Mouse (Mus musculus): Measurements from ENCODE around the gene Olfr92. TPM values are rescaled to one million over a fixed set of nuclear protein-coding genes. Genes with fewer than 3 reads are reported as not detected.

Gene Olfr92
- polyA plus RNA-seq, 1 experiment from 2014 or later: not detected

DNA sequence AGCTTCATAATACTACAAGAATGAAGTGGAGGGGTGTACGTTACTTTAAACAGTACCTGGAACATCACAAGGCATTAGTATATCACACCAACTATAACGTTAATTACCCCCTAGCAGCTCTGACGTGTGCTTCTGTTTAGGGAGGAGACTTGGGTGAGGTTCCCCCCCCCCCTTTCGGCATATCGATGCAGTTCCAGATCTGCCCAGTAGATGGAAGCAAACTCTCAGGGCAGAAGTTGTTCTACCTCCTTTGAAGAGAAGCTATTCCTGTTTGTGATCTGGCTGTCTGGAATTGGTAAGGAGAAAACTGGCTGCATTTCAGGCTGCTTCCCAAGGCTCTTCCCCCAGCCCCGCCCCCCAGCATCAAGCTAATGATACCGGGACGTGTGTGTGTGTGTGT lies 36.6 kb downstream of the Olfr92 start:
- Histone ChIP-seq H3K9ac (ENCODE audit: low read length) (no peak overlapping the region), H3K27ac (ENCODE audit: low read depth, low read length) (no peak overlapping the region), H3K27me3 (replicated peaks; ENCODE audit: control insufficient read depth, insufficient read depth, low read length) (no peaks in the 10 kb centered on the region), H3K4me1 (ENCODE audit: control insufficient read depth, insufficient read depth, low read length) (peaks cover 9% of the 10 kb centered on the region), H3K9me3 (replicated peaks; ENCODE audit: control insufficient read depth, low read length) (no peaks in the 10 kb centered on the region), H3K4me3 (ENCODE audit: low read depth, low read length) (no peak overlapping the region), H3K36me3 (ENCODE audit: control insufficient read depth, insufficient read depth, low read length) (no peaks in the 10 kb centered on the region), H3K4me2 (ENCODE audit: low read length) (no peak overlapping the region)
- 6% methylated on average over 8 of the region's 8 CpGs for WGBS
- peak; percentile 60 for ATAC-seq
- peak; percentile 89 for DNase-seq (ENCODE audit: low spot score)

DNA sequence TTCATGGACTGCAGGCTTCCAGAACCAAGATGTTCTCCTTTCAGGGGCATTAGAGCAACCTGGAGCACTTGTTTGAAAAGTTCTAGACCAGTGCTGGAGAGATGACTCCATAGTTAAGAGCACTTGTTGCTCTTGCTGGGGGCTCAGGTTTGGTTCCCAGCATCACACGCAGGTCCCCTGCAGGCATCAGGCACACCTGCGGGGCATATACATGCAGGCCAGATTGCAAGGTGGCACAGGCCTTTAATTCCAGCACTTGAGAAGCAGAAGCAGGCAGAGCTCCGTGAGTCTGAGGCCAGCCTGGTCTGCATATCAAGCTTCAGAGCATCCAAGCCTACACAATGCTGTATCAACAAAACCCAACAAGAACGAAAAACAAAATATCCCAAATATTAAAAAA lies 38.2 kb downstream of the Olfr92 start:
- Histone ChIP-seq H3K4me2 (ENCODE audit: low read length) (no peak overlapping the region), H3K9me3 (replicated peaks; ENCODE audit: control insufficient read depth, low read length) (no peaks in the 10 kb centered on the region), H3K27me3 (replicated peaks; ENCODE audit: control insufficient read depth, insufficient read depth, low read length) (no peaks in the 10 kb centered on the region), H3K27ac (ENCODE audit: low read depth, low read length) (no peak overlapping the region), H3K36me3 (ENCODE audit: control insufficient read depth, insufficient read depth, low read length) (peaks cover 3% of the 10 kb centered on the region; the same call in 1 of the 2 replicates), H3K4me3 (ENCODE audit: low read depth, low read length) (no peak overlapping the region), H3K4me1 (ENCODE audit: control insufficient read depth, insufficient read depth, low read length) (peaks cover 9% of the 10 kb centered on the region), H3K9ac (ENCODE audit: low read length) (no peak overlapping the region)
- DNase-seq (ENCODE audit: low spot score): no peak
- 94% methylated on average over 4 of the region's 4 CpGs for WGBS
- no peak for ATAC-seq

DNA sequence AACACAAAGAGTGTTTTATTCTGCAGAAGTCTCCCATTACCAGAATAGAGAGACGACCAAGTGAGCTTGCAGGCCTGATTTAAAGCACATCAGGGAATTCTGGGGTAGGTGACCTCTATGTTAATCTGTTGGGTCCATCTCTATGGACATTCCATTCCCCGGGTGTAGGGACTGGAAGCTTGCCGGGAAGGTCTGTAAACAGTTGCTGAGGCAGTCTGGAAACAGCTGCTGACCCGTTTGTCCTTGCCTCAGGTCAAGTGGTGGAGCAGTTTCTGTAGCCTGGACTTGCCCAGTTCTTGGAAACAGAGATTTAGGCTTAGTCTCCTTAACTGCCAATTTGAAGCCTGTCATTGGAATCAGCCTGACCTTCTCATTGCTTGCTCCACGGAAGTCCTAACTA lies 39.8 kb downstream of the Olfr92 start:
- no peak for ATAC-seq
- H3K9me3 ChIP-seq (replicated peaks; ENCODE audit: control insufficient read depth, low read length): no peaks in the 10 kb centered on the region
- H3K4me1 ChIP-seq (ENCODE audit: control insufficient read depth, insufficient read depth, low read length): peaks cover 9% of the 10 kb centered on the region
- DNase-seq (ENCODE audit: low spot score): no peak
- peaks cover 16% of the 10 kb centered on the region for H3K36me3 ChIP-seq (ENCODE audit: control insufficient read depth, insufficient read depth, low read length)
- H3K4me3 ChIP-seq (ENCODE audit: low read depth, low read length): no peak overlapping the region
- H3K27ac ChIP-seq (ENCODE audit: low read depth, low read length): no peak overlapping the region
- WGBS: 17% methylated on average over 5 of the region's 5 CpGs
- no peak overlapping the region for H3K9ac ChIP-seq (ENCODE audit: low read length)
- H3K4me2 ChIP-seq (ENCODE audit: low read length): no peak overlapping the region
- H3K27me3 ChIP-seq (replicated peaks; ENCODE audit: control insufficient read depth, insufficient read depth, low read length): no peaks in the 10 kb centered on the region

DNA sequence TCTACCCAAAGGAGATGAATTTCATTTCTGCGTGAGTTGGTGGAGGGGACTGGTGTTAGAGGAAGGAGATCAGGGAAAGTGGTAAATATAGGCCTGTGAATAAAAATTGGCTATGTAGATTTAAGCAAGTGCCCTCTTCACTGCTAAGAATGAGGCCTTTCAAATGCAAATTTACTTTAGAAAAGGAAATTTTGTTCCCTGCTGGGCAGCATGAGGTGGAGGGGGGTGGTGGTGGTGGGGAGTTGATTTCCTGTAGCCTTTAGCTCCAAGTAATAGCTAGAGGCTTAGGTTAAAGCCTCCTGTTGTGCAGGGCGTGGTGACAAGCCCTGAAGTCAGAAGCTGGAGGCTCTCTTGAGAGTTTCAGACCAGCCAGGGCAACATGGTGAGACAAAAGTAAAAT lies 40.9 kb downstream of the Olfr92 start:
- peak; percentile 66 for DNase-seq (ENCODE audit: low spot score)
- Histone ChIP-seq H3K9me3 (replicated peaks; ENCODE audit: control insufficient read depth, low read length) (no peaks in the 10 kb centered on the region), H3K27ac (ENCODE audit: low read depth, low read length) (peak overlapping the region; percentile 53; the same call in 1 of the 2 replicates), H3K4me2 (ENCODE audit: low read length) (peak overlapping the region; percentile 20; the same call in 1 of the 2 replicates), H3K36me3 (ENCODE audit: control insufficient read depth, insufficient read depth, low read length) (peaks cover 27% of the 10 kb centered on the region), H3K9ac (ENCODE audit: low read length) (no peak overlapping the region), H3K4me3 (ENCODE audit: low read depth, low read length) (no peak overlapping the region), H3K4me1 (ENCODE audit: control insufficient read depth, insufficient read depth, low read length) (peaks cover 9% of the 10 kb centered on the region), H3K27me3 (replicated peaks; ENCODE audit: control insufficient read depth, insufficient read depth, low read length) (no peaks in the 10 kb centered on the region)
- peak; percentile 54 for ATAC-seq
- 3% methylated on average over 2 of the region's 2 CpGs for WGBS

DNA sequence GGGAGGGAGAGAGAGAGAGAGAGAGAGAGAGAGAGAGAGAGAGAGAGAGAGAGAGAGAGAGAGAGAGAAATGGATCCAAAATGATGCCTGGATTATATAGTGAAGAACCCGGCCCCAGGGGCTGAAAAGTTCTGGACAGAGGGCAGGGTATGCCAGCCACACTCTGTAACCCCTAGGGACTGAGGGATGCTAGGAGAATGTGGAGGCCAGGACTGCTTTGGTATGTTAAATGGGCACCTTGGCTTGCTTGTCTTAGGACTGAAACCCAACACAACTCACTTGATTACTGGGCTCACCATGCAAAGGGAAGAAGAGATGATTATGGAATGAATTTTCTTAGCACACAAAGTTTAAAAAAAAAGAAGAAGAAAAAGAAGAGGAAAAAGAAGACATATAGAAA lies 41.7 kb downstream of the Olfr92 start:
- no peak for ATAC-seq
- WGBS: 27% methylated on average over 1 of the region's 1 CpGs

DNA sequence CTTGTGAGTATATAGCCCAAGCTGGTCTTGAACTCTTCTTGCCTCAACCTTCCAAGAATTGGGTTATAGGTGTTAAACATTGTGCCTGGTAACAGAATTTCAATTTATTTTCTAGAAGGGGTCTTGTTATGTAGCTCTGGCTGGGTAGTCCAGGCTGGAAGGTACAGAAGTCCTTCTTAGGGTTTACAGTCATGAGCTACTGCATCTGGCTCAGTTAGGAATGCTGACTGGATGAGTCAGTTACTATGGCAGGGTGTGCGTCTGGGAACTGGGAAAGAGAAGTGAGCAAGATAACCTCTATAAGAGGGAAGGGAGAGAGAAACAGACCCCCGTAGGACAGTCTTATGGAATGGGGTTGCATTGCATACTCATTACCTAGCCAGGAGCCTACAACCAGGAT lies 44.1 kb downstream of the Olfr92 start:
- H3K9ac ChIP-seq (ENCODE audit: low read length): no peak overlapping the region
- H3K4me1 ChIP-seq (ENCODE audit: control insufficient read depth, insufficient read depth, low read length): peaks cover 9% of the 10 kb centered on the region
- H3K4me2 ChIP-seq (ENCODE audit: low read length): no peak overlapping the region
- H3K9me3 ChIP-seq (replicated peaks; ENCODE audit: control insufficient read depth, low read length): no peaks in the 10 kb centered on the region
- no peak overlapping the region for H3K27ac ChIP-seq (ENCODE audit: low read depth, low read length)
- ATAC-seq (no peak), DNase-seq (ENCODE audit: low spot score) (no peak)
- no peaks in the 10 kb centered on the region for H3K27me3 ChIP-seq (replicated peaks; ENCODE audit: control insufficient read depth, insufficient read depth, low read length)
- peaks cover 56% of the 10 kb centered on the region for H3K36me3 ChIP-seq (ENCODE audit: control insufficient read depth, insufficient read depth, low read length)
- H3K4me3 ChIP-seq (ENCODE audit: low read depth, low read length): no peak overlapping the region
- 90% methylated on average over 2 of the region's 2 CpGs for WGBS

More for the DNA sequence above, 41.7 kb downstream of the Olfr92 start:
- H3K27me3 ChIP-seq (replicated peaks; ENCODE audit: control insufficient read depth, insufficient read depth, low read length): no peaks in the 10 kb centered on the region
- H3K27ac ChIP-seq (ENCODE audit: low read depth, low read length): no peak overlapping the region
- no peaks in the 10 kb centered on the region for H3K9me3 ChIP-seq (replicated peaks; ENCODE audit: control insufficient read depth, low read length)
- H3K9ac ChIP-seq (ENCODE audit: low read length): no peak overlapping the region
- no peak overlapping the region for H3K4me2 ChIP-seq (ENCODE audit: low read length)
- no peak for DNase-seq (ENCODE audit: low spot score)
- H3K4me1 ChIP-seq (ENCODE audit: control insufficient read depth, insufficient read depth, low read length): peaks cover 9% of the 10 kb centered on the region
- peaks cover 34% of the 10 kb centered on the region for H3K36me3 ChIP-seq (ENCODE audit: control insufficient read depth, insufficient read depth, low read length)
- no peak overlapping the region for H3K4me3 ChIP-seq (ENCODE audit: low read depth, low read length)

DNA sequence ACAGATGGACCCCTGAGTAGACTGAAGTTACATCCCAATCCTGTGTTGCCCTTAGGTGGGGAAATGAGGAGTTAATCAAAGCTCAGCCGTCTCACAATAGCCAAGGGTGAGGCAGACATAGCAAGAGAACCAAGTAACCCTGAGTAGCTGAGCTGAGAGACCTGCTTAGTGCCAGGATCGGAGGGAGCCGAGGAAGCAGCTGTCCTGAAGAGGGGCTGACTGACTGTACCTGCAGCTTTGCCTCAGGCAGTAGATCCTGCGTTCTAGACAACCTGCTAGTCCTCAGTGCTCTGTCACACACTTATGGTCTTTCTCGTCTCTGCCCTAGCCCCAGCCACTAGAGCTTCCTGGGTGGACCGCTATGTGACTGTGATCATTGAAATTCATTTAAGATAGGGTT lies 44.7 kb downstream of the Olfr92 start:
- H3K4me1 ChIP-seq (ENCODE audit: control insufficient read depth, insufficient read depth, low read length): peaks cover 9% of the 10 kb centered on the region
- DNase-seq (ENCODE audit: low spot score): no peak
- H3K9me3 ChIP-seq (replicated peaks; ENCODE audit: control insufficient read depth, low read length): no peaks in the 10 kb centered on the region
- H3K4me3 ChIP-seq (ENCODE audit: low read depth, low read length): no peak overlapping the region
- H3K27ac ChIP-seq (ENCODE audit: low read depth, low read length): no peak overlapping the region
- ATAC-seq: no peak
- 92% methylated on average over 6 of the region's 6 CpGs for WGBS
- H3K27me3 ChIP-seq (replicated peaks; ENCODE audit: control insufficient read depth, insufficient read depth, low read length): no peaks in the 10 kb centered on the region
- H3K9ac ChIP-seq (ENCODE audit: low read length): no peak overlapping the region
- no peak overlapping the region for H3K4me2 ChIP-seq (ENCODE audit: low read length)
- peaks cover 62% of the 10 kb centered on the region for H3K36me3 ChIP-seq (ENCODE audit: control insufficient read depth, insufficient read depth, low read length)

DNA sequence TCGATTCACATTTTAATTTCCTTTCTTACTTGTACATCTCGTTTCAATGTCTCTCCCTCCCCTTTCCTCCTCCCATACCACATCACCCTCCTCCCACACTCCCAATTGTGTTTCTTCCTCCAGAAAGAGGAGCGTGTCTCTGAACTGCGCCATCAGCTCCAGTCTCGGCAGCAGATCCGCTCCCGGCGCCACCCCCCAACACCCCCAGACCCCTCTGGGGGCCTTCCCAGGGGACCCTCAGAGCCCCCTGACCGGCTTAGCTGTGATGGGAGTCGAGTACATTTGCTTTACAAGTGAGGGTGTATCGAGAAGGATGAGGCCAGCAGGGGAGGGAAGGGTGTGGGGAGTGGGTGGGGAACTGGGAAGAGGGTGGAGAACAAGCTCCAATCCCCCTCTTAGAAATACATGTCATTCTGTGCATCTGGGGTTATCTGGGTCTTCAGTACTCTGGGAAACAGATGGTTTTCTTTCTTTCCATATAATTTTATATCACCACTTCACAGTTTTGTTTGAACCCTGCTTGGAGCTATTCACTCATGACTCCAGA lies 47.1 kb downstream of the Olfr92 start:
- H3K36me3 ChIP-seq (ENCODE audit: control insufficient read depth, insufficient read depth, low read length): peaks cover 86% of the 10 kb centered on the region
- H3K27me3 ChIP-seq (replicated peaks; ENCODE audit: control insufficient read depth, insufficient read depth, low read length): no peaks in the 10 kb centered on the region
- no peaks in the 10 kb centered on the region for H3K9me3 ChIP-seq (replicated peaks; ENCODE audit: control insufficient read depth, low read length)
- DNase-seq (ENCODE audit: low spot score) (no peak), ATAC-seq (peak; percentile 38; the same call in 1 of the 2 replicates)
- H3K4me2 ChIP-seq (ENCODE audit: low read length): no peak overlapping the region
- no peak overlapping the region for H3K4me3 ChIP-seq (ENCODE audit: low read depth, low read length)
- H3K4me1 ChIP-seq (ENCODE audit: control insufficient read depth, insufficient read depth, low read length): no peaks in the 10 kb centered on the region
- 31% methylated on average over 11 of the region's 11 CpGs for WGBS
- H3K9ac ChIP-seq (ENCODE audit: low read length): no peak overlapping the region; the same call in 1 of the 2 replicates
- H3K27ac ChIP-seq (ENCODE audit: low read depth, low read length): peak overlapping the region; percentile 16; the same call in 1 of the 2 replicates

DNA sequence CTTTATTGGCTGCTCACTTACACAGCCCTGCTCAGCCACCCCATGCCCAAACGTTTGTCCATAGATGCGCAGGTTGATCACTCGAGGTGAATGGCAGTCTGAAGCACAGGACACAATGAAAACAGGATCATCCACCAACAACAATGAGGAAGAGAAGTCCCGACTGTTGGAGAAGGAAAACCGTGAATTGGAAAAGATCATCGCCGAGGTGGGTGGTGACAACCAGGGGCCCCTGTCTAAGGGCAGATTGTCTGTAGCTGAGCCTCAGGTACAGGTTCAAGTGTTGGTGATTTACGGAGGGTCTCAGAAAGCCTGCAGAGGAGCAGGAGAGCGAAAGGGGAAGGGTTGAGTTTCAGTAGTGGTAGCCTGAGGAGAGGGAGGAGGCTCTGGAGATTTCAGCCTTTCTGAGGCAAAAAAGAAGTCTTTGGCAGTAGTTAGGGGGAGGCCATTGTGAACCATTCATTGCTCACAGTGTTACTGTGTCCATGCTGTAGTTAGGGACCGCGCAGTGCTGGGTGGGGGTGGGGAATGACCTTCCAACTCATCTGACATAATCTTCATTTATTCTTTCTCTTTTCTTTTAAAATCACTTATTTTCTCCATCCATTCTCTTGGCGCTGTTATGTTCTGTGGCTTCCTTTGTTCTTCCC lies 47.7 kb downstream of the Olfr92 start:
- peak; percentile 50; the same call in 1 of the 2 replicates for ATAC-seq
- peaks cover 92% of the 10 kb centered on the region for H3K36me3 ChIP-seq (ENCODE audit: control insufficient read depth, insufficient read depth, low read length)

More for the DNA sequence above, 47.7 kb downstream of the Olfr92 start:
- Histone ChIP-seq H3K27ac (ENCODE audit: low read depth, low read length) (peak overlapping the region; percentile 44; the same call in 1 of the 2 replicates), H3K4me2 (ENCODE audit: low read length) (no peak overlapping the region), H3K9me3 (replicated peaks; ENCODE audit: control insufficient read depth, low read length) (no peaks in the 10 kb centered on the region), H3K27me3 (replicated peaks; ENCODE audit: control insufficient read depth, insufficient read depth, low read length) (no peaks in the 10 kb centered on the region), H3K4me1 (ENCODE audit: control insufficient read depth, insufficient read depth, low read length) (no peaks in the 10 kb centered on the region), H3K4me3 (ENCODE audit: low read depth, low read length) (no peak overlapping the region), H3K9ac (ENCODE audit: low read length) (no peak overlapping the region)
- DNase-seq (ENCODE audit: low spot score): peak; percentile 24
- WGBS: 50% methylated on average over 12 of the region's 12 CpGs
